Mouse (Mus musculus) mouse embryonic stem cell (cell line): ENCODE data around the gene Fga.

Experiments used
- in situ Hi-C, 2 experiments: fragments of 300-500 bp; cut with MboI; formaldehyde crosslinking; loops; 1 replicate in 1 of 2; 3 replicates in 1 of 2; pipeline ENCODE4 v1.14.3; 2019 to 2020; ENCODE audit warnings: low sequenced_read_pairs in 2 of 2, low pct_unique_long_range_greater_than_20kb in 1 of 2, mixed read lengths in 1 of 2; ENCODE audit not compliant: unreplicated experiment in 1 of 2

The Fga gene

DNA sequence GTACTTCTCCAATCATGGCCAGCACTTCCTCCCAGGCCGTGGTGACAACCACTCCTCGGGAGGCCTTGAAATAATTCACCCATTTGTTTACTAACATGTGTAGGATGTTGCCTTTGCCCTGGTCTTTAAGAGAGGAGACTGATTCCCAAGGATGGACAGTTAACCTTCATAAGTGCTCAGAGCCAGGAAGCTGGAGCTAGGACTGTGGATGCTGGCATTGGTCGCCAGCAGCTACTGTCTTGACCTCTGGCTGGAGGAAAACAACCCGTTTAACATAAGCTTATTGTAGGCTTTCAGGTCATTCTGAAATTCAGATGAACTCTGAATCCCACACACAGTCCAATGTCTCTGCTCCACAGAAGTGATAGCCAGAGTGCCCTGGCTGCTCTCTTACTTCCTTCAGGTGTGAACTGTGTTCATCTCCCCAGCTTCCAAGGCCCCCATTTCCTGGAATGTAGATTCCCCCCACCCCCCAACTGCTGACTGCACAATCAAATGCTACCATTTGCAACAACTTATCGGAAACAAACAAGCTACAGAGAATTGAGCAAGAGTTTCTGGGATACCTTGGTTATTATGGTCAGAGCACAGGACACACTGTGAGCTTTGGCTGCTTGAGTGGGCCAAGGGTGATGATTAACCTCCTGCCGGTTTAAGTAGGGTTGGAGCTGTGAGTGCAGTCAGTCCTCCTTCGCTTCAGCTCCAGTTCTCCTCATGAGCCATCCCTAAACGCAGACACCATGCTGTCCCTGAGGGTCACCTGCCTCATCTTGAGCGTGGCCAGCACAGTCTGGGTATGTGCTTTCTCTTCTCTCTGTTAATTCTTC lies at the start of gene Fga:
Fga (plus strand) TSS at position 602 of the 827 bp plus-strand sequence.
- in situ Hi-C loops, result no loop called here

DNA sequence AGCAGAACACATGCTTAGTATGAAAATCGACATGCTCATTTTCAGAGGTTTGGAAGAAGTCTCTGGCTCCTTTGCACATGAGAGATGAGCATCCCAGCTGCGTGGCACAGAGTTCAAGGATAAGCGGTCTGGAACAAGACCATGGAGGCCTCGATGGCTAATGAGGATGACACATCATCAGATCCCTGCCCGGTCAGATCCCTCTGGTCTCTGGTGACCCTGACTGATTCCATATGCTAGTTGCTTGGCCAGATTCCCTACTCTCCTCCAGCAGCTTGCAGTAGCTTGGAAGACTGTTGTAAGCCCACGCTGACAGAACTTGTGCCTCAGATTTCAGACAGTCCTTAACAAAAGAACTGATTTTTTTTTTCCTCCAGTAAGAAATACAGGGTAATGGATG lies 45.1 kb upstream of the Fga start:
- in situ Hi-C loops, result loop anchor here (10.0 kb wide), 1 partner anchor 106 kb away; the partner anchor contains the start of gene Rbm46 (in 2 of the 2)

DNA sequence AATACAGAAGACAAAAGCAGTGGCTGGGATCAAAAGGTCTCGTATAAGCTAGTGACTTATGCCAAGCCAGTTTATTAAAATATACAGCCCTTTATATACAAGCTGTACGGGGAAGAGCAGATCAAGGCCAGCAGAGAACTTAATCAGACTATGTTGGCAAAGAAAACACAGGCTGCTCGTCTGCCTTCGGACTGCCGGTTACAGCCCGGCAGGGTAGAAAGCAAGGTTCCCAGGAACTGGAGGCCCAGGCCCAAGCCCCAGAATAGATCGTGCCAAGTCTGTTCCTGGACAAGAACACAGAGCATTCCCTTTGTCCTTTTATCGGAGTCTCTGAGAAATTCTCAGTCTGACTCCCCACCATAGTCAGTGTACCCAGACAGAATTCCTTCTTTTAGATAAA lies 44.0 kb upstream of the Fga start:
- in situ Hi-C loops, result loop anchor here (10.0 kb wide), 1 partner anchor 107 kb away; the partner anchor contains the start of gene Rbm46 (in 2 of the 2)

DNA sequence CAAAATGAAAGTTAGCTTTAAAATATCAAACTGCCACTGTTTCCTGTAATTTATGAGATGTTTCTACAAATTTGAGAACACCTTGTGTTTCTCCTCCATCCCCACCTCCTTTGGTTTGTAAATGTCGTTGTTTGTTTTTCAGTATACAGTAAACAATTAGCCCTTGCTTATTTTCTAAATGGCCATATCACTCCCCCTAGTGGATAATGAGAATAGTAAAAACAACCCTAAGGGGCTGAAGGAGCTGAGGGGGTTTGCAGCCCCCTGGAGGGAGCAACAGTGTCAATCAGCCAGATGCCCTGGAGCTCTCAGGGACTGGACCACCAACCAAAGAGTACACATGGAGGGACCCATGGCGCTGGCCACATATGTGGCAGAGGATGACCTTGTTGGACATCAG lies 41.0 kb upstream of the Fga start:
- in situ Hi-C loops, result loop anchor here (10.0 kb wide), 1 partner anchor 110 kb away; the partner anchor contains the start of gene Rbm46 (in 2 of the 2)

DNA sequence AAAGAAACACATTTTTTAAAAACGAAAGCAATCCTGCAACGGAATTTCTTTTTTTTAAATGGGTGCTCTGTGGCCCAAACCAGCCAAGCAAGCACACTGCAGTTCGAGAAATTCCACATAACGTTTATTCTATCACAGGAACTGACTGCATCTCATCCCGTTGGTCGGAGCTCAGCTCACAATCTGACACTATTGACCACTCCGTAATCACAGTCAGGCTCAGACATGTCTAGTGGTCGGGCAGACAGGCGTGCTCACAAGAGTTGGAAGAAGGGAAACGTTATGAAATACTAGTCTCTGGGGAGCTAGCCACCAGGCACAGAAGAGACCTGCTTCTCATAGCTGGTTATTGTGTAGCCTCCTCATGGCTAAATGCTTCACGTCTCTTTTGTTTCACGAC lies 33.9 kb upstream of the Fga start:
- in situ Hi-C loops, result no loop called here

DNA sequence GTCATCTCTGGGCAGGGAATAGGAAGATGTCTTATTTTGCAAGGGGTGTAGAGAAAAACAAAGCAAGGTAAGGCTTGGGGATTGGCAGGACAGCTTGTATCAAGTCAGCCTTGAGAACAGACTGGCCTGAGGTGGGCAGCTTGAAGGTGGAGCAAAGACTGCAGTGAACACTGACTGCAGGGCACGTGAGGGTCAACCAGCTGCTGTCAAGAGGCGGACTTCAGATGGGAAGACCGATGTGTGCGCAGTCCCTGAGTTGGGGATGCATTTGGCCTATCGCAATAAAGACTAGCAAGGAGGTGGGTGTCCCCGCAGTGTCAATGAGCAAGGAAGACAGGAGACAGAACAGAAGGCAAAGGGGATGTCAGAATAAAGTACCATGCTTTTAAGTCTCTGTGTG lies 32.9 kb upstream of the Fga start:
- in situ Hi-C loops, result no loop called here

DNA sequence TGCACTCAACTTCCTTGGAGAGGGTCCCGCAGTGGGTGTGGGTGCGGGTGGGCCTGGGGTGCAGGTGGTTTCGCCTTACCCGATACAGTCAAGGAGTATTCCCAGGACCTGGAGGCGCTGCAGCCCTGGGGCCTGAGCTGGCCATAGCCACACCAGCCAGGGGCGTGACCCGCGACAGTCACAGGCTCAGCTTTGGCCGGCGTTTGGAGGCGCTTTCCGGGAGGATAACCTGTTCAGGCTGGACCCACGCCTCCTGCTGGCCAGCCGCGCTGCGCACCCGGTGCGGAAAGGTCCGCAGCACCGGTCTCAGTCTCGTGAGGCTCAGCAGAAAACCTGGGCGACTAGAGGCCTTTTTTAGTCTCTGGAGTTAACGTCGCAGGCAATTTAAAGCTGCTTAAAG lies 30.5 kb upstream of the Fga start:
- in situ Hi-C loops, result no loop called here

DNA sequence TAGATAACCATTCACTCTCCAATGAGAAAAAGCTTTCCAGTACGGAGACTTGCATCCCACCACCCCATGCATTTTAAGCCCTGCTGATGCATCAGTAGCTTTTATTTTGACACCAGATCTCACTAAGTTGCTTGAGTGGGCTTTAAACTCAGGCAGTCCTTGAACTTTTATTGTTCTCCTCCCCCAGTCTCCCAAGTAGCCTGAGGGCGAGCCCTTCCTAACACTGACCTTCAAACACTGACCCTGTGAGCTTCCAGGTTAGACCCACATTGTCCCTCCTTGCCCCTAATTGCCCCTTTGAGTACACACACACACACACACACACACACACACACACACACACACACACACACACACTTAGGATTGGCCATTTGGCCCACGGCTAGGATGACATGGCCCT lies 29.2 kb upstream of the Fga start:
- in situ Hi-C loops, result no loop called here

DNA sequence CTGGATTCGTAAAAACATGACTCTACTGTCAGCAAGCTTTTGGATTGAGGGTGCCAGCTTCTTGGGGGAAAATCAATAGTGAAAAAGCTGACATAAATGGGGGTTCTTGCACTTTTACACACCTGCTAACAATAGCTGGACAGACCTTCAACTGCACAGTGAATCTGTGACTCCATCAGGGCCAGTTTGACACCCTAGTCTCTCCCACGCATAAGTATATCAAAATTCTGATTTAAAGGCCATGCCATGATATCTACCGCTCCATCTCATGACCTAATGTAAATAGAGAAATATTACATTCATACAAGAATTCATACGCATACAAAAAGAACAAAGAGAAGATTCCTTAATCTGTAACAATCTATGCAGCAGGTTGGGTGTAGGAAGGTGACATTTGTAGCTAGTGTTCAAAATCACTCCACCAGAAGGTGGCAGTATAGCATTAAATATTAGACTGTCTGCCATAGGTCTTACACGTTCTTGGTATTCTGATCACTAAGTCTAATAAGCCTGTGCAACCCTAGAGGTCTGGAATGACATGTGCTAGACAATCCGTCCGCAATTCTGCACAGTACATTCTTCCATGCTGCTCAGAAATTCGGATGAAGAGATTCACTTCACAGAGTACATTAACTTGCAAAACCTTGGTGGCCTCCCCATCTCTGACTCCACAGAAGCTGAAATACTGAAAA lies 27.0 kb upstream of the Fga start:
- in situ Hi-C loops, result no loop called here

DNA sequence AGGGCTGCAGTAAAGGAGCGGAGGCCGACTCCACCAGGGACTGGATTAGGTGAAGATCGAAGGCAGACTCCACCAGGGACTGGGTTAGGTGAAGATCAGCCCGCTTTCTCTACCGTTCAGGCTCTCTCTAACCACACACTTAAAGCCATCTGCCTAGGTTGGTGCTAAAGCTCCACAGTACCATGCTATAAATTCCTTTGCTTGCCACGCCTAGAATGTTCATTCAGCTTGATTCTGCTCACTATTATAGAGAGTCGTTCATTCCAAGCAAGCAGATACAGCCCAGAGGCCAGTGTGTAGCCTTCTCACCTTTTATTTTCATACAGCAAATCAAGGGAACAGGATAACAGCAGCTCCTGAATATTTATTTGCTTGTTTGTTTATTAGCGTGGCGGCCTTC lies 25.9 kb upstream of the Fga start:
- in situ Hi-C loops, result loop anchor here (5.0 to 25.0 kb wide), 2 partner anchors 52 to 262 kb away; no protein-coding TSS in a partner anchor

DNA sequence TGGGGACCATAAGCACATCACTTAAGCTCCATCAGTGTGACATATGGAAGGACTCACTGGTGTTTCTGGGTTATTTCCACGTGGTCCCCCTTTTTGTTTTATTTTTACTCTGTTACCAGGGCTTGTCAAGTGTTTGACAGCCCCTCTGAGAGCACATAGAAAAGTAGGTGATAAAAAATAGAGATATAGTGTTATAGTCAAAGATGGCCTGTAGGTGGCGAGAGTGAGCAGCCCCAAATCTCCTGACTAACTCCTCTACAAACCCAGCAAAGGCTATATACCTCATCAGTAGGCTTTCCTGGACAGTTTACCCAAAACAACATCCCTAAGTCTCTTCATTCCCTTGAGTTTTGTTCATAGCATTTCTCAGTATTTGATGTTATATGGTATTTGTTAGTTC lies 23.7 kb upstream of the Fga start:
- in situ Hi-C loops, result loop anchor here (5.0 to 25.0 kb wide), 2 partner anchors 50 to 260 kb away; no protein-coding TSS in a partner anchor

DNA sequence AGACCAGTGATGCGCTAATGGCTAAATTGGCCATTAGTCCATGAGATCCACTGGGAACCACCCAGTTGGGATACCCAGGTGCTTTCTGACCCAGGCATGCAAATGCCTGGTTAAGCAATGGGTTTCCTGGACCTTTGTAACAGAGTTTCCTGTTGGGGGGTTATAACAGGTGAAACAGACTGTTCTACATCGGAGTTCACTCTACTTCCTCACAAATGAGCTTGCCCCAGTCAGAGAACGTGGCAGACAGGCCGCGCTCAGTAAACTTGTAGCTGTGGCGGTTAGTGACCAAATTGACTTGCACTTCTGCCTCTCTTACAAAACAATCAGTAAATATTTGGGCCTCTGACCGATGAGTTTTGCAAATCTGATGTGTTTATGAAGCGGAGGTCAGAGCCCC lies 22.8 kb upstream of the Fga start:
- in situ Hi-C loops, result loop anchor here (5.0 to 25.0 kb wide), 2 partner anchors 49 to 259 kb away; no protein-coding TSS in a partner anchor

DNA sequence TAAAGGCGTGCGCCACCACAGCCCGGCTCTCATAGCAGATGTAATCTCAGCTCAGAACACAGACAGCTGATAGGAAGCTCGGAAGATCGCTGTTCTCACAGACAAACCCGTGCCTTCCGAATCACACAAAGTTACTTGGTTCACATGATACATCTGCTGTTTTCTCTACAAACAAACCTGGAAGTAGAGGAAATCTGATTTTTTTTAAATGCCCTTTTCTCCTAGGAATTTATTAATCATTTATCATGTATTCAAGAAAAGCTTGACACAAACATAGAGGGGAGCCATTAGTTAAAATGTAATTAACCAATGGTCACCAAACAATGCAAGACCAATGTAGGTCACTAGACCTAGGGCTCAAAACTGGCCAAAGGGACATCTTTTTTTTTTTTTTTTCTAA lies 21.1 kb upstream of the Fga start:
- in situ Hi-C loops, result loop anchor here (5.0 to 25.0 kb wide), 2 partner anchors 48 to 258 kb away; no protein-coding TSS in a partner anchor

DNA sequence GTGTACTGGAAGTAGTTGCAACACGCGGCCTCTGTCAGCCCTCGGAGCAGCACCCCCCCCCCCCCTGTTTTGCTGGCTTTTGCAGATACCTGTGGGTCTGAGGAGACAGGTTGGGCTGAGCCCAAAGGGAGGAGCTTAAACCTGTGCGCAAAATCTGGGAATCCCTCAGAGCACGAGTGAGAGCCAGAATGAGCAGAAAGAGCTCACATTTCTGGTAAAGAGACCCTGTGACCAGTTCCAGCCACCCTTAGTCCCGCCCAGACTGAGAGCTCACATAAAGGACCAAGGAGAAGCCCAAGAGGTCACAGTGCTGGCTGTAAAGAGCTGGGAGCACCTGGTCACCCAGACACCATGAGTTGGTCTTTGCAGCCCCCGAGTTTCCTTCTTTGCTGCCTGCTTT lies 18.3 kb upstream of the Fga start, which contains the start of gene Fgg:
Fgg (plus strand) TSS at position 168 of the 400 bp plus-strand sequence.
- in situ Hi-C loops, result loop anchor here in 1 of 2 experiments (25.0 kb wide), 1 partner anchor 255 kb away; no protein-coding TSS in a partner anchor

DNA sequence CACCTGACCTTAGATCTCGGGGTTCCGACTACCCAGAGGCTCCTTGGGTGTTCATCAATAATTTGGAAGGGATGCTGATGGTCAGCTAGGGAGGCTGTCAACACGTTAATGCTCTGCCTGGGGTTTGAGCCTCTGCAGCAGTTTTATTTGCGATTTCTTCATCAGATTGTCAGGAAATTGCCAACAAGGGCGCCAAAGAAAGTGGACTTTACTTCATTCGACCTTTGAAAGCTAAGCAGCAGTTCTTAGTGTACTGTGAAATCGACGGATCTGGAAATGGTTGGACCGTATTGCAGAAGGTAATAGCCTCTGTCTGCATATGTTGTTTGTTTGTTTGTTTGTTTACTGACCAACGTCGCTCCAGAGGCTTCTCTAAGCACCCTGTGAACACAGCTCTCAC lies 15.6 kb upstream of the Fga start:
- in situ Hi-C loops, result loop anchor here in 1 of 2 experiments (25.0 kb wide), 1 partner anchor 252 kb away; no protein-coding TSS in a partner anchor

DNA sequence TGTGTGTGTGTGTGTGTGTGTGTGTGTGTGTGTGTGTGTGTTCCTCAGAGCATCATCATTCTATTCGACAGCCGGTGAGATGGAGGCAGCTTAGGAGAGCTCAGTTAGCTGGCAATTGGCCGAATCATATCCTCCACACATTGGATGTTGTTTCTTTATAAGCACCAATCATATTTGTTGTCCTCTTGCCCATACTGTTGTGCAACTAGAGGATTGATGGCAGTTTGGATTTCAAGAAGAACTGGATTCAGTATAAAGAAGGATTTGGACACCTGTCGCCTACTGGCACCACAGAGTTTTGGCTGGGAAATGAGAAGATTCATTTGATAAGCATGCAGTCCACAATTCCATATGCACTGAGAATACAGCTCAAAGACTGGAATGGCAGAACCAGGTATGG lies 14.7 kb upstream of the Fga start:
- in situ Hi-C loops, result loop anchor here in 1 of 2 experiments (25.0 kb wide), 1 partner anchor 251 kb away; no protein-coding TSS in a partner anchor

DNA sequence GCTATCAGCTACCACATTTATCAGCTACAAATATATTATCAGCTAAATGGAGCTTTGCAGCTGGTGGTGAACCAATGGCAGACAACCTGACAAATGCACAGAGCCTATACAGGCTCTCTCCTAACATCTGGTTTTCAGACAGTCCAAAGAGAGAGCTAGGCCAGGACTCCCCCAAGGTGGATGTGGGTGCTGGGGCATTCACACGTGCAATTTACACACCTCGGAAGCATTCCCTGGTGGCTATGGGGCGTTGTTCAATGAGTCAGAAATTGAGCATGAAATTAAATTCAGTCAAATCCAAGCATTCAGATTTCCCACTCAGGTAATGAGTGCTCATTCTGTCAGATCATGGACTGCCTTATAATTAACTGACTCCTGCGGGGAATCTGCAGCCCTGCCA lies 14.3 kb upstream of the Fga start:
- in situ Hi-C loops, result loop anchor here in 1 of 2 experiments (25.0 kb wide), 1 partner anchor 251 kb away; no protein-coding TSS in a partner anchor

DNA sequence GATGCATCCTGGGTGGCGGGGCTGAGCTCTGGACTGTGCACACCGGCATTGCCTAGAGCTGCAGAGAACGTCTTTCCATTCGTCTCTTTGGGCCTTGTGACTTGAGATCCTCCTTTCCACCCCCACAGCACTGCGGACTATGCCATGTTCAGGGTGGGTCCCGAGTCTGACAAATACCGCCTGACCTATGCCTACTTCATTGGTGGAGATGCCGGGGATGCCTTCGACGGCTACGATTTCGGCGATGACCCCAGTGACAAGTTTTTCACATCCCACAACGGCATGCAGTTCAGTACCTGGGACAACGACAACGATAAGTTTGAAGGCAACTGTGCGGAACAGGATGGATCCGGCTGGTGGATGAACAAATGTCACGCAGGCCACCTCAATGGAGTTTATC lies 13.2 kb upstream of the Fga start:
- in situ Hi-C loops, result loop anchor here in 1 of 2 experiments (25.0 kb wide), 1 partner anchor 250 kb away; no protein-coding TSS in a partner anchor

DNA sequence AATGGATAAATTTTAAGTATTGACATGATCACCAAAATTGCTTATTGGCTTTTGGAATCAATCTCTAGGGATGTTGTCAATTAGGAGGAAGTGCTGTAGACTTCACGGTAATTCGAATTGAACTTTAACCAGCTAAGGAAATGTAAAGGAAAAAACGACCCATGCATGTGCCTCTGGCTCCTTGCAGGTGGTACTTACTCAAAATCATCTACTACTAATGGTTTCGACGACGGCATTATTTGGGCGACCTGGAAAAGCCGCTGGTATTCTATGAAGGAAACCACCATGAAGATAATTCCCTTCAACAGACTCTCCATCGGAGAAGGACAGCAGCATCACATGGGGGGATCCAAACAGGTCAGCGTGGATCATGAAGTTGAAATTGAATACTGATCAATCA lies 11.9 kb upstream of the Fga start:
- in situ Hi-C loops, result loop anchor here in 1 of 2 experiments (25.0 kb wide), 1 partner anchor 248 kb away; no protein-coding TSS in a partner anchor
